Mouse (Mus musculus): ENCODE data around the gene Itpr2. TPM values are rescaled to one million over a fixed set of nuclear protein-coding genes. Genes with fewer than 3 reads are reported as not detected.

Gene Itpr2
- total and polyA plus RNA-seq, 2 experiments from 2014 or later = 8.0 to 8.4 TPM

GRCm38 (mm10) chr6:146439071-146439818 lies 62.8 kb downstream of the Itpr2 start:
- TF ChIP-seq CTCF (IDR thresholded peaks at IDR 0.05; ENCODE audit: low read depth) = no peak
- ATAC-seq = no peak

DNA sequence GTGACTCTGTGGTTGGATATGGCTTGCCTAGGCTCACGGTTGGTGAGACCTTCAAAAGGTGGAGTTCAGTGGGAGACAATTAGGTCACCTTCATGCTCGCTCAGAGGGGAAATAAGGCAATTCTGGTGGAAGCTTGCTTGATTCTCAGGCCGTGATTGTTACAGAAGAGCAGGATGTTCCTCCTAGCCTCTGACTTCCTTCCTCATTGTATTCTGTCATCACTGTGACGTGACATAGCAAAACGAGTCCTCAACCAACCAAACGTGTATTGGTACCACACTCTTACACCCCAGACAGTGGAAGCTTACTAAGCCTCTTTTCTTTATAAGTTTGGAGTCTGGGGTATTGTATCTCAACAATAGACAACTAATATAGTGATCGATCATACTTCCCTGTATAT lies 64.0 kb downstream of the Itpr2 start:
- H3K27me3 ChIP-seq (ENCODE audit: insufficient read depth, low read length) = no peaks in the 10 kb centered on the region
- no peak overlapping the region for H3K9ac ChIP-seq
- TF ChIP-seq CTCF (IDR thresholded peaks at IDR 0.05; ENCODE audit: low read depth) = no peak
- no peaks in the 10 kb centered on the region for H3K9me3 ChIP-seq (ENCODE audit: low read length)
- no peak overlapping the region for H3K4me2 ChIP-seq (ENCODE audit: low read depth)
- DNase-seq = no peak
- no peak for ATAC-seq
- H3K4me1 ChIP-seq (ENCODE audit: insufficient read depth) = no peaks in the 10 kb centered on the region
- H3K27ac ChIP-seq (ENCODE audit: low read depth, low read length) = no peak overlapping the region
- H3K36me3 ChIP-seq (ENCODE audit: insufficient read depth) = no peaks in the 10 kb centered on the region
- H3K4me3 ChIP-seq (ENCODE audit: low read depth, low read length) = no peak overlapping the region
- 86% methylated on average over 7 of the region's 7 CpGs for WGBS

More at GRCm38 (mm10) chr6:146439071-146439818, 62.8 kb downstream of the Itpr2 start:
- Histone ChIP-seq H3K4me3 (ENCODE audit: low read depth, low read length) (no peak overlapping the region), H3K36me3 (ENCODE audit: insufficient read depth) (no peaks in the 10 kb centered on the region), H3K9me3 (ENCODE audit: low read length) (no peaks in the 10 kb centered on the region), H3K4me2 (ENCODE audit: low read depth) (no peak overlapping the region), H3K27ac (ENCODE audit: low read depth, low read length) (no peak overlapping the region), H3K4me1 (ENCODE audit: insufficient read depth) (no peaks in the 10 kb centered on the region), H3K27me3 (ENCODE audit: insufficient read depth, low read length) (no peaks in the 10 kb centered on the region), H3K9ac (no peak overlapping the region)
- no peak for DNase-seq
- WGBS = 77% methylated on average over 10 of the region's 10 CpGs

DNA sequence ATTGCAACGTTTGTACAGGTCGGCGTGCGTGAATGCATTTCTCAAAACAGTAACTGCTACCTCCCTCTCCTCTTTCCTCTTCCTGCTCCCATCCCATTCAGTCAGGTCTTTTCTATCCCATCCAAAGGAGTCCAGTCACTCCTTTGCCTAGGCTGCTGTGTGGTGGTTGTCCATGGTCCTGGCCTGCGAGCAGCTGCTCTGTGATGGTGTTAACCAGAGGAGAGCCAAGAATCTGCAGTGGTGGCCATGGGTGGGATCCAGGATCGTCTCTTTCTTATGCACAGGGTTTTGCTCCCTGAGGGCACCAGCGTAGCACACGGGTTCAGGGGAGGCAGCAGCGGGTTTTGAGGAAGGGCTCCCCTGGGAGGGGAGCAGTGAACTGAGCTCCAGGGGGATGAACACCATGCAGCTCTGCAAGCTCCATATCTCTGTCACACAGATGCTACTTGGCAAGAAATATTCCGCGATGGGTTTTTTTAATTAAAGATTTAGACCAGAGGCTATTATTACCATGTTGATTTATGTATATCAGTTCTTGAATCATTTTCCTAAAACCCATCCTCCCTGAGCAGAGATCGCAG lies 65.0 kb downstream of the Itpr2 start:
- no peak for ATAC-seq
- DNase-seq = no peak
- H3K27me3 ChIP-seq (ENCODE audit: insufficient read depth, low read length) = no peaks in the 10 kb centered on the region
- no peak overlapping the region for H3K27ac ChIP-seq (ENCODE audit: low read depth, low read length)
- H3K4me1 ChIP-seq (ENCODE audit: insufficient read depth) = no peaks in the 10 kb centered on the region
- H3K9me3 ChIP-seq (ENCODE audit: low read length) = no peaks in the 10 kb centered on the region
- 59% methylated on average over 12 of the region's 12 CpGs for WGBS
- H3K4me2 ChIP-seq (ENCODE audit: low read depth) = no peak overlapping the region
- H3K36me3 ChIP-seq (ENCODE audit: insufficient read depth) = no peaks in the 10 kb centered on the region
- no peak overlapping the region for H3K9ac ChIP-seq
- no peak for TF ChIP-seq CTCF (IDR thresholded peaks at IDR 0.05; ENCODE audit: low read depth)
- H3K4me3 ChIP-seq (ENCODE audit: low read depth, low read length) = no peak overlapping the region

DNA sequence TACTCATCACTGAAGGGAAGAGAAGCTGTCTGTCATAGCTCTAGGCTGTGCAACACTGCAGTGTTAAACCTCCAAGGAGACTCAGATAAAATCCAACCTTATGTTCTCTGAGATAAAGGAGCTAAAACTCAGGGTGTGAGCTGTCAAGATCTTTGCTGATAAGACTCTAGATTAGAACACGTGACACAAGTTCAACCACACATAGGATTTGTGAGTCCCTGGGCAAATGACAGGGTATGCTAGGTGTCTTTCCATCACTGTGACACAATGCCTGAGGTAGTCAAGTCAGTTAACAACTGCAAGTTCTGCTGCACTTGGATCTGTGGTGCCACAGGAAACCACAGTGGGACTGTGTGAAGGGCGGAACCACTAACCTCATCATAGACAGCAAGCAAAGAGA lies 67.8 kb downstream of the Itpr2 start:
- 99% methylated on average over 2 of the region's 2 CpGs for WGBS
- Histone ChIP-seq H3K9ac (no peak overlapping the region), H3K4me1 (ENCODE audit: insufficient read depth) (no peaks in the 10 kb centered on the region), H3K4me3 (ENCODE audit: low read depth, low read length) (no peak overlapping the region), H3K27me3 (ENCODE audit: insufficient read depth, low read length) (no peaks in the 10 kb centered on the region), H3K36me3 (ENCODE audit: insufficient read depth) (no peaks in the 10 kb centered on the region), H3K4me2 (ENCODE audit: low read depth) (no peak overlapping the region), H3K27ac (ENCODE audit: low read depth, low read length) (no peak overlapping the region), H3K9me3 (ENCODE audit: low read length) (no peaks in the 10 kb centered on the region)
- no peak for TF ChIP-seq CTCF (IDR thresholded peaks at IDR 0.05; ENCODE audit: low read depth)
- no peak for ATAC-seq
- DNase-seq = no peak

DNA sequence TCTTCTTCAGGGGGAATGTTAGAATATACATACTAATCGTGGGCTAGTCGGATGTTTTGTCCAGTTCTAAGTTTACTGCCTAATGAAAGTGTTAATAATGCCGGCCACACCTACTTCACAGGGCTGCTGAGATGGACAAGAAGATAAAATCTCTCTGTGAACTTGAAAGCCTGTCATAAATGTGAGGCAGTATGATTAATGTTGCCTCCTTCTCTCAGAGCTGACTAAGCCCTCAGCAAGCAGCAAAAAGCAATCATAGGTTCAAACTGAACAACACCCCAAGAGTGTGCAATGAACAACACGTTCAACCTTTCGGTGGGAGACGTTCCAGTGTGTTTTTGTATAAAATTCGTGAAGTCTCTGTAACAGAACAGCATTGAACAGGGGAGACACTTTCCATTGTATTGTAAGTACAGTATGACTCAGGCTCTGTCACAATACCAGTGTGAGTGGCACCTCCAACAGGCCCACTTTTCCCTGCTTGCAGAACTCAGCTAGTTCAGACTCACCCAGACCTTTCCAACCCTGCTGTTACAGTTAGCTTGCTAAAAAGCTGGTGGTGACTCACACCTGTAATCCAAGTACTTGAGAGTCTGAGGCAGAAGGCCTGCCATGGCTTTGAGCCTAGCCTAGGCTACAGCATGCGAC lies 69.7 kb downstream of the Itpr2 start:
- no peaks in the 10 kb centered on the region for H3K36me3 ChIP-seq (ENCODE audit: insufficient read depth)
- no peaks in the 10 kb centered on the region for H3K27me3 ChIP-seq (ENCODE audit: insufficient read depth, low read length)
- no peak overlapping the region for H3K27ac ChIP-seq (ENCODE audit: low read depth, low read length)
- no peaks in the 10 kb centered on the region for H3K4me1 ChIP-seq (ENCODE audit: insufficient read depth)
- DNase-seq = no peak
- no peak overlapping the region for H3K9ac ChIP-seq
- no peak for TF ChIP-seq CTCF (IDR thresholded peaks at IDR 0.05; ENCODE audit: low read depth)
- no peak overlapping the region for H3K4me2 ChIP-seq (ENCODE audit: low read depth)
- H3K4me3 ChIP-seq (ENCODE audit: low read depth, low read length) = no peak overlapping the region
- WGBS = 80% methylated on average over 8 of the region's 8 CpGs
- ATAC-seq = peak; percentile 50; the same call in 1 of the 2 replicates
- H3K9me3 ChIP-seq (ENCODE audit: low read length) = no peaks in the 10 kb centered on the region

- Histone ChIP-seq H3K4me3 (ENCODE audit: low read depth, low read length) (no peak overlapping the region), H3K27ac (ENCODE audit: low read depth, low read length) (no peak overlapping the region), H3K9me3 (ENCODE audit: low read length) (no peaks in the 10 kb centered on the region), H3K27me3 (ENCODE audit: insufficient read depth, low read length) (no peaks in the 10 kb centered on the region), H3K9ac (no peak overlapping the region), H3K4me2 (ENCODE audit: low read depth) (no peak overlapping the region), H3K36me3 (ENCODE audit: insufficient read depth) (no peaks in the 10 kb centered on the region), H3K4me1 (ENCODE audit: insufficient read depth) (no peaks in the 10 kb centered on the region)
- WGBS = 87% methylated on average over 7 of the region's 7 CpGs
- no peak for DNase-seq
- no peak for ATAC-seq
- no peak for TF ChIP-seq CTCF (IDR thresholded peaks at IDR 0.05; ENCODE audit: low read depth)
These were observed 70.2 kb downstream of the Itpr2 start for GRCm38 (mm10) chr6:146431777-146432176.

Data from forebrain, postnatal 0 days (tissue).